ENCODE assay signal across 7 mouse cellular contexts in the genomic region with DNA sequence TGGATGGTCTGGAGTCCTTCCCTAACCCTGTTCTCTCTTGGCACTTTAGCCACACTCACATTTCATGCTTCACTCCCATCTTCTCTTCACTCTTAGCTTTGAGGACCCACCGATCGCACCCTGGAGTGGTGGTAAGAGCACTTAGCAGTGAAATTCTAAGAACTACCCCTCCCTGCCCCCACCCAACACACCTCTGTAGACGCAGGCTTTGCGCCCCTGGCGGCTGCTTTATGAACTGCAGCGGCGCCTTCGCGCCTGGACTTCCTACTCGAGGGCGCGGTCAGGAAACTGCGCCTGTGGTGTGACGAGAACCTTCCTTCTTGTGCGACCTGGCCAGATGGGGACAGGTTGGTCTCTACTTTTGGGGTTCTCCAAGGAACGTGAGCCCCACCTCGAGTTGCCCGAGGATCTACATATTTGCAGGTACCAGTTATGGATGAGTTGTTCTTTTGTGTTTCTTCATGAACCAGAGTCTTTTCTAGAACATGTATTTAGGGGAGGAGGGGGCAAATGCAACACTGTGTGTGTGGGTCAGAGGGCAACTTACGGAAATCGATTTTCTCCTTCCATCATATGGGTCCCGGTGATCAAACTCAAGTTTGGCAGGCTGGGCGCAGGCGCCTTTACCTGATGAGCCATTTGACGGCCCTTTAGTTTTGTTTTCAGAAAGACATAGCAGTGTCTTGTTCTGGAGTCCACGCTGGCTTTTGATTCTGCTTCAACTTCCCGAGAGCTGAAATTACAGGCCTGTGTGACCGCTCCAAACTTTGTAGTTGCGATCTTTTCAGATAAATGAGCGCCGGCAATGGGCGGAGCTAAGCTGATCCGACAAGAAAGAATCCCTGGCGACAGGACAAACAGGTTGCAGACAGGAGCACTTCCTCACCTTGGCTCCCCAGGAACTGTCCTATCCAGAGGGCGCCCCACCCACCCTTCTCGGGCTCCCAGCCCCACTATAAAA. TPM values are rescaled to one million over a fixed set of nuclear protein-coding genes. Genes with fewer than 3 reads are reported as not detected.
DNase-seq lines count a peak whose midpoint lies in the region; ATAC-seq and TF ChIP-seq lines count a peak whose summit lies in the region.

A gene (plus strand): TSS at position 283 of the 961 bp plus-strand sequence.

- H3K27me3 ChIP-seq in intestine, postnatal 0 days (replicated peaks; ENCODE audit: control insufficient read depth, insufficient read depth, low read length), result peaks cover 4% of the 10 kb centered on the region; the same call in 1 of the 2 replicates
- peaks cover 27% of the 10 kb centered on the region; the same call in 1 of the 2 replicates for H3K27me3 ChIP-seq in midbrain, embryonic 14.5 days (ENCODE audit: control insufficient read depth, insufficient read depth, low read length)

- intact Hi-C loops in left cerebral cortex, postnatal 4 days (cut with DNase I), result loop anchor here (10.0 kb wide), 1 partner anchor 252 kb away; a partner anchor contains a TSS

- peak within 1 kb of the TSS; percentile 43 for H3K4me3 ChIP-seq in intestine, postnatal 0 days (ENCODE audit: low read depth, low read length)
- no peak within 1 kb of the TSS for H3K4me3 ChIP-seq in midbrain, embryonic 14.5 days (replicated peaks; ENCODE audit: low read depth, low read length)

- peak; percentile 76 for ATAC-seq in intestine, postnatal 0 days
- ATAC-seq in midbrain, embryonic 14.5 days (ENCODE audit: low FRiP score, low TSS enrichment), result 0 out of 2 replicates have a peak, but pooled peaks have one; percentile 14

- DNase-seq in adrenal gland, postnatal 10 days, result peak; percentile 93
- DNase-seq in embryo, embryonic 11.5 days (ENCODE audit: low read depth, low spot score), result peak; percentile 77
- peak; percentile 81 to 86 for DNase-seq in gastrocnemius, postnatal 4 days (ENCODE audit: low spot score in 2 of 2)
- DNase-seq in left cerebral cortex, postnatal 4 days, result peak; percentile 86
- DNase-seq in midbrain, embryonic 14.5 days, result peak; percentile 86
- peak; percentile 77 to 91 for DNase-seq in spleen, adult 18-20 months

- peak; percentile 95 for TF ChIP-seq CTCF in intestine, postnatal 0 days (IDR thresholded peaks at IDR 0.05; ENCODE audit: low read depth)

- peak within 1 kb of the TSS; percentile 15; the same call in 1 of the 2 replicates for H3K27ac ChIP-seq in intestine, postnatal 0 days (ENCODE audit: low read depth, low read length)
- H3K27ac ChIP-seq in midbrain, embryonic 14.5 days (replicated peaks; ENCODE audit: low read depth, low read length), result no peak within 1 kb of the TSS

- H3K9me3 ChIP-seq in intestine, postnatal 0 days (ENCODE audit: control insufficient read depth), result no peaks in the 10 kb centered on the region
- H3K9me3 ChIP-seq in midbrain, embryonic 14.5 days (ENCODE audit: control insufficient read depth, low read length), result no peaks in the 10 kb centered on the region

- peak within 1 kb of the TSS; percentile 74 for H3K4me2 ChIP-seq in intestine, postnatal 0 days (replicated peaks; ENCODE audit: low read depth)
- no peak within 1 kb of the TSS for H3K4me2 ChIP-seq in midbrain, embryonic 14.5 days (ENCODE audit: low read length)

- WGBS in intestine, postnatal 0 days, result 5% methylated on average over 35 of the region's 35 CpGs
- 8% methylated on average over 35 of the region's 35 CpGs for WGBS in midbrain, embryonic 14.5 days

- H3K36me3 ChIP-seq in intestine, postnatal 0 days (ENCODE audit: control insufficient read depth, insufficient read depth), result no peaks in the 10 kb centered on the region
- H3K36me3 ChIP-seq in midbrain, embryonic 14.5 days (ENCODE audit: control insufficient read depth, insufficient read depth, low read length), result no peaks in the 10 kb centered on the region

- H3K4me1 ChIP-seq in intestine, postnatal 0 days (replicated peaks; ENCODE audit: control insufficient read depth, insufficient read depth, low read length), result 0 out of 2 replicates have a peak, but pooled peaks cover 4% of the 10 kb centered on the region
- H3K4me1 ChIP-seq in midbrain, embryonic 14.5 days (ENCODE audit: control insufficient read depth, insufficient read depth, low read length), result 0 out of 2 replicates have a peak, but pooled peaks cover 3% of the 10 kb centered on the region

- H3K9ac ChIP-seq in intestine, postnatal 0 days (ENCODE audit: low read depth, low read length), result peak within 1 kb of the TSS; percentile 26; the same call in 1 of the 2 replicates
- H3K9ac ChIP-seq in midbrain, embryonic 14.5 days (replicated peaks; ENCODE audit: low read length), result no peak within 1 kb of the TSS

RNA-seq across cellular contexts. Expression of the gene that starts here (rescaled TPM):
- total RNA-seq in adrenal gland, postnatal 10 days (2021), result 1 to 10 TPM; 1.6 to 2.2 TPM
- total RNA-seq in gastrocnemius, postnatal 4 days (2021), result 1 to 10 TPM; 1.3 to 1.6 TPM
- polyA plus RNA-seq in intestine, postnatal 0 days (2015; fragmentation: Nextera tagmentation; extraction: Ambion mirVana), result 15.7 and 15.8 TPM in 2 replicates
- total RNA-seq in left cerebral cortex, postnatal 4 days (2021), result 1 to 10 TPM; 2.2 to 2.5 TPM
- polyA plus RNA-seq in midbrain, embryonic 14.5 days (2014; fragmentation: Nextera tagmentation; extraction: Ambion mirVana), result 0.42 and 0.74 TPM in 2 replicates

Comparison
In these comparisons a context has a peak if more than half of its experiments do, and no peak if none do; other contexts are left out.
1. Peak in DNase-seq and ATAC-seq in midbrain, embryonic 14.5 days; RNA of the gene not detected or under 1 TPM.